Mouse (Mus musculus) midbrain, postnatal 0 days (tissue): Measurements from ENCODE around the gene Vapa. TPM values are rescaled to one million over a fixed set of nuclear protein-coding genes. Genes with fewer than 3 reads are reported as not detected.
"Not testable (repeated sequence)": the region's sequence is repeated elsewhere in the genome, so short reads cannot be mapped to it uniquely, and the experiment has no call there.

Experiments
- ATAC-seq: fragments of 200-750 bp; cut with Nextera tagmentation; 2 replicates; pipeline ENCODE4 v1.8.0; 2017; ENCODE audit warnings: moderate number of reproducible peaks, mild to moderate bottlenecking, moderate TSS enrichment, moderate library complexity; ENCODE audit not compliant: low FRiP score
- DNase-seq: peaks from one replicate; pipeline ENCODE4 v3.0.0-alpha.2; 2015; ENCODE audit warnings: low spot score
- H3K27ac ChIP-seq: fragments of 300-500 bp; sonication (generic); 2 replicates; pipeline ENCODE4 v1.5.1; 2014; ENCODE audit warnings: low read depth, mild to moderate bottlenecking, low read length, mixed read lengths
- H3K27me3 ChIP-seq: fragments of 300-500 bp; sonication (generic); 2 replicates; pipeline ENCODE4 v1.6.1; 2014; ENCODE audit warnings: low read length, control low read depth, mixed read lengths; ENCODE audit not compliant: insufficient read depth
- H3K36me3 ChIP-seq: fragments of 300-500 bp; sonication (generic); 2 replicates; pipeline ENCODE4 v1.6.1; 2014; ENCODE audit warnings: low read length, control low read depth, mixed read lengths; ENCODE audit not compliant: insufficient read depth
- H3K4me1 ChIP-seq: fragments of 300-500 bp; sonication (generic); 2 replicates; pipeline ENCODE4 v1.6.1; 2014; ENCODE audit warnings: mild to moderate bottlenecking, control low read depth, antibody characterized with exemption, low read length, mixed read lengths; ENCODE audit not compliant: insufficient read depth
- H3K4me2 ChIP-seq: fragments of 300-500 bp; sonication (generic); 2 replicates; pipeline ENCODE4 v1.6.1; 2014; ENCODE audit warnings: low read depth, mild to moderate bottlenecking, low read length, mixed read lengths; ENCODE audit not compliant: poor library complexity, severe bottlenecking
- H3K4me3 ChIP-seq: fragments of 300-500 bp; sonication (generic); 2 replicates; pipeline ENCODE4 v1.5.1; 2014; ENCODE audit warnings: low read depth, mild to moderate bottlenecking, low read length, moderate library complexity
- H3K9ac ChIP-seq: fragments of 300-500 bp; sonication (generic); replicated peaks from 2 replicates; pipeline ENCODE4 v1.6.1; 2014; ENCODE audit warnings: mild to moderate bottlenecking, low read length, moderate library complexity, mixed read lengths; ENCODE audit not compliant: poor library complexity, severe bottlenecking
- H3K9me3 ChIP-seq: fragments of 300-500 bp; sonication (generic); 2 replicates; pipeline ENCODE4 v1.6.1; 2016; ENCODE audit warnings: low read length, control low read depth
- CTCF ChIP-seq: IDR thresholded peaks from 2 replicates; pipeline ENCODE4 v1.5.1; 2016; ENCODE audit warnings: antibody characterized with exemption, mild to moderate bottlenecking
- WGBS: fragments of 180-500 bp; shearing (Covaris S2); extraction: QIAGEN DNeasy Blood & Tissue Kit; methylation state at CpG from one replicate; pipeline ENCODE4 v1.1.7; 2014; 5-methylcytosine and 5-hydroxymethylcytosine counted together
- polyA plus RNA-seq: library from polyadenylated mRNA; unstranded; fragments of >200 nt; fragmentation: Nextera tagmentation; extraction: Ambion mirVana; gene quantifications from 2 replicates; pipeline ENCODE4 v1.2.1, GENCODE M21; 2015
- total RNA-seq: library from RNA; depleted of rRNA; stranded (reverse); fragments of >200 nt; gene quantifications from 2 replicates; pipeline ENCODE4 v1.2.3, GENCODE M21; 2014; rRNA removed

The Vapa gene
- total and polyA plus RNA-seq, 2 experiments from 2014 or later = 124 to 315 TPM

DNA sequence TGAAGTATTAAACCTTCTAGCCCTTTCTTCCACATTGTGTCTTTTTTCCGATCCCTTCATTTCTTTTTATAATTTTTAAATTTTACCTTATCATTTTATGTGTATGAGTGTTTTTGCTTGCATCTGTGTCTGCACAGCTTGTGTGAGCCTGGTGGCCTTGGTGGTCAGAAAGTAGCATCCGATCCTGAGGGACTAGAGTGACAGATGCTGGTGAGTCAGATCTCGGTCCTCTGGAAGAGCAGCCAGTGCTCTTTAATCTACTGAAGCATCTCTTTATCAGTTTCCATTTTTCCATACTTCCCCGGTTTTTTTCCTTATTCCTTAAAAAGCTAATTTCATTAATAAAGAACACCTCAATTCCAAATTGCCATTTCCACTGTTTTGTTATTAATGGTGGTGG is 63.0 kb downstream of the Vapa start:
- Histone ChIP-seq H3K27me3 (no peaks in the 10 kb centered on the region), H3K36me3 (no peaks in the 10 kb centered on the region), H3K4me3 (no peak overlapping the region), H3K27ac (no peak overlapping the region), H3K4me1 (no peaks in the 10 kb centered on the region), H3K9me3 (no peaks in the 10 kb centered on the region), H3K9ac (no peak overlapping the region), H3K4me2 (no peak overlapping the region)
- DNase-seq (no peak), ATAC-seq (no peak)
- no peak for TF ChIP-seq CTCF
- WGBS = 84% methylated on average over 4 of the region's 4 CpGs

- no peaks in the 10 kb centered on the region for H3K27me3 ChIP-seq
- ATAC-seq = no peak
- no peak overlapping the region for H3K4me3 ChIP-seq
- no peak for TF ChIP-seq CTCF
- no peaks in the 10 kb centered on the region for H3K9me3 ChIP-seq
- H3K9ac ChIP-seq = no peak overlapping the region
- WGBS = 70% methylated on average over 18 of the region's 18 CpGs
- peak; percentile 57 for DNase-seq
- H3K4me2 ChIP-seq = no peak overlapping the region
- H3K36me3 ChIP-seq = no peaks in the 10 kb centered on the region
- no peak overlapping the region for H3K27ac ChIP-seq
- H3K4me1 ChIP-seq = no peaks in the 10 kb centered on the region
Observed at GRCm38 (mm10) chr17:65548698-65549365, 64.5 kb downstream of the Vapa start.

- H3K4me2 ChIP-seq, H3K27ac ChIP-seq, H3K4me1 ChIP-seq, H3K9ac ChIP-seq, ATAC-seq, H3K9me3 ChIP-seq, H3K36me3 ChIP-seq, H3K27me3 ChIP-seq, DNase-seq, H3K4me3 ChIP-seq: not testable (repeated sequence)
- WGBS = 95% methylated on average over 4 of the region's 4 CpGs
Observed at GRCm38 (mm10) chr17:65546221-65546620, 67.1 kb downstream of the Vapa start.

- Histone ChIP-seq H3K9ac (no peak within 1 kb of the TSS), H3K27ac (no peak within 1 kb of the TSS)
- peak; percentile 69 for DNase-seq
Observed at GRCm38 (mm10) chr17:65540441-65541272, 72.7 kb downstream of the Vapa start, which contains the start of gene Tmem232. TSS of gene Tmem232 (minus strand) at chr17:65540782.

DNA sequence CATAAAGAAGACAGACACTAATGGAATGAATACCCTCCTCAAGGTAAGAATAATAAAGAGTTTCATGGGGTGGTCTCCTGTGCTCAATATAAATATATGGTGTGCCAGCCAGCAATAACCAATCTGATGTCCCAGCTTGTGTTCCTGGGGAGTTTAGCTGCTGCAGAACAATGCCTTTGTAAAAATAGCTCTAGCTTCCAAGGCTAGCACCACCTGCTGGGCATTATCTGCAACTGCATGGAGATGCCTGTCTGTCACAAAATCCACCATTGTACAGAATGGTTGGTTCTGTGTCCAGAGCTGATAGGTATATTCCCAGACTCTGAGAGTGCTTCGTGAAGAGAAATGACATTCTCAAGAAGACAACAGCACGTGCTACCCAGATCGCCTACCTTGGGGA is 77.2 kb downstream of the Vapa start:
- Histone ChIP-seq H3K4me2 (no peak overlapping the region), H3K27me3 (no peaks in the 10 kb centered on the region), H3K27ac (no peak overlapping the region), H3K9ac (no peak overlapping the region), H3K4me1 (no peaks in the 10 kb centered on the region), H3K9me3 (no peaks in the 10 kb centered on the region), H3K36me3 (no peaks in the 10 kb centered on the region), H3K4me3 (no peak overlapping the region)
- ATAC-seq = no peak
- peak; percentile 52 for DNase-seq
- WGBS = 20% methylated on average over 3 of the region's 3 CpGs
- peak; percentile 77 for TF ChIP-seq CTCF

More at GRCm38 (mm10) chr17:65540441-65541272, 72.7 kb downstream of the Vapa start, which contains the start of gene Tmem232:
- 18% methylated on average over 26 of the region's 26 CpGs for WGBS
- H3K9me3 ChIP-seq = no peaks in the 10 kb centered on the region
- peak within 1 kb of the TSS; percentile 55 for H3K4me2 ChIP-seq
- peak; percentile 77 for TF ChIP-seq CTCF
- H3K27me3 ChIP-seq = no peaks in the 10 kb centered on the region
- no peaks in the 10 kb centered on the region for H3K36me3 ChIP-seq
- H3K4me1 ChIP-seq = no peaks in the 10 kb centered on the region
- H3K4me3 ChIP-seq = peak within 1 kb of the TSS; percentile 35
- ATAC-seq = peak; percentile 63; the same call in 1 of the 2 replicates

DNA sequence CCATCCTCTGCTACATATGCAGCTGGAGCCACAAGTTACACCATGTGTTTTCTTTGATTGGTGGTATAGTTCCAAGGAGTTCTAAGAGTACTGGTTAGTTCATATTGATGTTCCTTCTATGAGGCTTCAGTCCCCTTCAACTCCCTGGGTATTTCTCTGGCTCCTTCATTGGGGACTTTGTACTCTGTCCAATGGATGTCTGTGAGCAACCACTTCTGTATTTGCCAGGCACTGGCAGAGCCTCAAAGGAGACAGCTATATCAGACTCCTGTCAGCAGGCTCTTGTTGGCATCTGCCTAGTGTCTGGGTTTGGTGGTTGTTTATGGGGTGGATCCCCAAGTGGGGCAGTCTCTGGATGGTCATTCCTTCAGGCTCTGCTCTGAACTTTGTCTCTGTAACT is 81.0 kb downstream of the Vapa start:
- not testable (repeated sequence) for ATAC-seq, H3K4me3 ChIP-seq, H3K4me1 ChIP-seq, DNase-seq, H3K4me2 ChIP-seq, H3K9ac ChIP-seq, H3K27me3 ChIP-seq, H3K27ac ChIP-seq, H3K36me3 ChIP-seq, H3K9me3 ChIP-seq

Other genes starting within 250 kb of the Vapa start
- gene Tmem232, start 72.8 kb downstream of the Vapa start, total RNA-seq = 1.1 and 1.3 TPM in 2 replicates
- gene Tmem232, start 72.8 kb downstream of the Vapa start, polyA plus RNA-seq = 1.8 TPM in 2 replicates
- gene Txndc2, start 28.6 kb upstream of the Vapa start, total RNA-seq = not detected in 2 replicates
- gene Txndc2, start 28.6 kb upstream of the Vapa start, polyA plus RNA-seq = not detected in 2 replicates
- gene Rab31, start 159.2 kb upstream of the Vapa start, total RNA-seq = 81.1 and 88.1 TPM in 2 replicates
- gene Rab31, start 159.2 kb upstream of the Vapa start, polyA plus RNA-seq = 66.8 and 67.6 TPM in 2 replicates
- 45.6 and 58.3 TPM in 2 replicates for gene Ppp4r1, start 169.0 kb upstream of the Vapa start, total RNA-seq
- gene Ppp4r1, start 169.0 kb upstream of the Vapa start, polyA plus RNA-seq = 24.2 and 28.6 TPM in 2 replicates